Mouse (Mus musculus) cortical plate, adult 2 months (tissue): ENCODE results near the gene Arl11. TPM values are rescaled to one million over a fixed set of nuclear protein-coding genes. Genes with fewer than 3 reads are reported as not detected.
A peak's percentile ranks its signal among the peaks of the same experiment; 100 is the strongest.

ENCODE experiments used
- H3K27ac ChIP-seq: fragments of 200-500 bp; 2 replicates; pipeline ENCODE4 v1.5.1; 2012; ENCODE audit warnings: low read length, control low read depth, inconsistent platforms; ENCODE audit not compliant: insufficient read depth
- H3K4me1 ChIP-seq: fragments of 200-500 bp; 2 replicates; pipeline ENCODE4 v1.6.1; 2011; ENCODE audit warnings: low read length; ENCODE audit not compliant: control insufficient read depth, insufficient read depth
- H3K4me3 ChIP-seq: fragments of 200-500 bp; 2 replicates; pipeline ENCODE4 v1.5.1; 2011; ENCODE audit warnings: mild to moderate bottlenecking, low read length, control low read depth; ENCODE audit not compliant: insufficient read depth
- CTCF ChIP-seq: fragments of 200-500 bp; IDR thresholded peaks from 2 replicates; pipeline ENCODE4 v1.5.1; 2011; ENCODE audit warnings: mild to moderate bottlenecking, control low read depth, low read length; ENCODE audit not compliant: insufficient read depth; ENCODE audit errors: extremely low read depth
- POLR2A ChIP-seq: fragments of 200-500 bp; IDR thresholded peaks from 2 replicates; pipeline ENCODE4 v1.6.1; 2011; ENCODE audit warnings: mild to moderate bottlenecking, low read length, control low read depth; ENCODE audit not compliant: insufficient read depth; ENCODE audit errors: extremely low read depth
- polyA plus RNA-seq: library from polyadenylated mRNA; depleted of rRNA; stranded (reverse); fragments of >200 nt; gene quantifications from 2 replicates; pipeline ENCODE4 v1.2.3, GENCODE M21; 2012; rRNA removed

Gene Arl11
- polyA plus RNA-seq, 1 experiment, result 1.1 TPM

- Histone ChIP-seq H3K4me3 (no peak overlapping the region), H3K27ac (no peak overlapping the region), H3K4me1 (no peaks in the 10 kb centered on the region)
- TF ChIP-seq CTCF, result no peak
- no peak for TF ChIP-seq POLR2A
These were observed 45.0 kb downstream of the Arl11 start for GRCm38 (mm10) chr14:61354251-61355235.

GRCm38 (mm10) chr14:61360131-61360980 is 50.8 kb downstream of the Arl11 start, which contains the start of gene Ebpl:
Gene Ebpl, minus strand, starts transcription at chr14:61360439.
- Histone ChIP-seq H3K27ac (no peak within 1 kb of the TSS), H3K4me1 (no peaks in the 10 kb centered on the region), H3K4me3 (peak within 1 kb of the TSS; percentile 46)
- TF ChIP-seq CTCF (no peak), POLR2A (peak; percentile 61)

- no peak overlapping the region for H3K27ac ChIP-seq
These were observed 51.5 kb downstream of the Arl11 start for GRCm38 (mm10) chr14:61360981-61361511.

More at GRCm38 (mm10) chr14:61360981-61361511, 51.5 kb downstream of the Arl11 start:
- TF ChIP-seq CTCF (no peak), POLR2A (no peak)
- no peaks in the 10 kb centered on the region for H3K4me1 ChIP-seq
- H3K4me3 ChIP-seq, result peak overlapping the region; percentile 46; the same call in 1 of the 2 replicates

Other genes starting within 250 kb of the Arl11 start
- gene Sacs, start 171.3 kb upstream of the Arl11 start, polyA plus RNA-seq, result 15.3 and 15.5 TPM in 2 replicates
- 0.04 and 0.08 TPM in 2 replicates for gene Sgcg, start 51.3 kb upstream of the Arl11 start, polyA plus RNA-seq
- gene Ebpl, start 50.7 kb downstream of the Arl11 start, polyA plus RNA-seq, result 3.9 and 4.0 TPM in 2 replicates
- gene Kpna3, start 130.1 kb downstream of the Arl11 start, polyA plus RNA-seq, result 46.4 and 47.6 TPM in 2 replicates
- 33.7 and 35.5 TPM in 2 replicates for gene Spryd7, start 247.1 kb downstream of the Arl11 start, polyA plus RNA-seq